Mouse (Mus musculus): ENCODE data around the gene Wipi1.

GRCm38 (mm10) chr11:109578536-109578935 is 33.2 kb downstream of the Wipi1 start:
- TF ChIP-seq CTCF (IDR thresholded peaks at IDR 0.05; ENCODE audit: borderline replicate concordance, control insufficient read depth, extremely low read depth, insufficient read depth, low read length, poor library complexity) (no peak), POLR2A (IDR thresholded peaks at IDR 0.05; ENCODE audit: control insufficient read depth, extremely low read depth, insufficient read depth, low read length, poor library complexity) (no peak)
